Mouse (Mus musculus) neural tube, embryonic 14.5 days (tissue): ENCODE measurements at regions not wholly inside any gene's neighbourhood (a gene's known extent, or its start where the extent isn't known, plus 50 kb on each side); places are given as distances from the start of the nearest gene placed in this dataset.

Experiments
- ATAC-seq: fragments of 200-750 bp; cut with Nextera tagmentation; 2 replicates; pipeline ENCODE4 v1.8.0; 2017; ENCODE audit warnings: low read depth, mild to moderate bottlenecking, moderate TSS enrichment, moderate library complexity
- H3K27ac ChIP-seq: fragments of 300-500 bp; sonication (generic); 2 replicates; pipeline ENCODE4 v1.5.1; 2014; ENCODE audit warnings: low read depth, mild to moderate bottlenecking, control low read depth, low read length, moderate library complexity, mixed read lengths
- H3K27me3 ChIP-seq: fragments of 300-500 bp; sonication (generic); 2 replicates; pipeline ENCODE4 v1.6.1; 2014; ENCODE audit warnings: low read length; ENCODE audit not compliant: control insufficient read depth, insufficient read depth
- H3K36me3 ChIP-seq: fragments of 300-500 bp; sonication (generic); 2 replicates; pipeline ENCODE4 v1.6.1; 2014; ENCODE audit warnings: low read length, mixed read lengths; ENCODE audit not compliant: control insufficient read depth, insufficient read depth
- H3K4me1 ChIP-seq: fragments of 300-500 bp; sonication (generic); 2 replicates; pipeline ENCODE4 v1.6.1; 2014; ENCODE audit warnings: low read length; ENCODE audit not compliant: control insufficient read depth, insufficient read depth
- H3K4me2 ChIP-seq: fragments of 300-500 bp; sonication (generic); 2 replicates; pipeline ENCODE4 v1.6.1; 2014; ENCODE audit warnings: mild to moderate bottlenecking, low read depth, low read length, control low read depth
- H3K4me3 ChIP-seq: fragments of 300-500 bp; sonication (generic); 2 replicates; pipeline ENCODE4 v1.5.1; 2014; ENCODE audit warnings: low read depth, low read length, control low read depth, mixed read lengths
- H3K9ac ChIP-seq: fragments of 300-500 bp; sonication (generic); replicated peaks from 2 replicates; pipeline ENCODE4 v1.6.1; 2014; ENCODE audit warnings: low read depth, mild to moderate bottlenecking, control low read depth, low read length, mixed read lengths
- H3K9me3 ChIP-seq: fragments of 300-500 bp; sonication (generic); 2 replicates; pipeline ENCODE4 v1.6.1; 2016; ENCODE audit warnings: low read length; ENCODE audit not compliant: control insufficient read depth
- WGBS: fragments of 180-500 bp; shearing (Covaris S2); extraction: QIAGEN DNeasy Blood & Tissue Kit; methylation state at CpG from one replicate; pipeline ENCODE4 v1.1.7; 2014; 5-methylcytosine and 5-hydroxymethylcytosine counted together

GRCm38 (mm10) chr13:99092279-99092930 lies 92.2 kb upstream of the Zfp366 start:
- WGBS, result 34% methylated on average over 14 of the region's 14 CpGs
- no peaks in the 10 kb centered on the region for H3K27me3 ChIP-seq
- no peak for ATAC-seq
- H3K9me3 ChIP-seq, result no peaks in the 10 kb centered on the region
- H3K4me2 ChIP-seq, result no peak overlapping the region
- no peak overlapping the region for H3K27ac ChIP-seq
- peaks cover 21% of the 10 kb centered on the region; the same call in 1 of the 2 replicates for H3K4me1 ChIP-seq
- H3K9ac ChIP-seq, result no peak overlapping the region
- no peaks in the 10 kb centered on the region for H3K36me3 ChIP-seq
- no peak overlapping the region for H3K4me3 ChIP-seq

DNA sequence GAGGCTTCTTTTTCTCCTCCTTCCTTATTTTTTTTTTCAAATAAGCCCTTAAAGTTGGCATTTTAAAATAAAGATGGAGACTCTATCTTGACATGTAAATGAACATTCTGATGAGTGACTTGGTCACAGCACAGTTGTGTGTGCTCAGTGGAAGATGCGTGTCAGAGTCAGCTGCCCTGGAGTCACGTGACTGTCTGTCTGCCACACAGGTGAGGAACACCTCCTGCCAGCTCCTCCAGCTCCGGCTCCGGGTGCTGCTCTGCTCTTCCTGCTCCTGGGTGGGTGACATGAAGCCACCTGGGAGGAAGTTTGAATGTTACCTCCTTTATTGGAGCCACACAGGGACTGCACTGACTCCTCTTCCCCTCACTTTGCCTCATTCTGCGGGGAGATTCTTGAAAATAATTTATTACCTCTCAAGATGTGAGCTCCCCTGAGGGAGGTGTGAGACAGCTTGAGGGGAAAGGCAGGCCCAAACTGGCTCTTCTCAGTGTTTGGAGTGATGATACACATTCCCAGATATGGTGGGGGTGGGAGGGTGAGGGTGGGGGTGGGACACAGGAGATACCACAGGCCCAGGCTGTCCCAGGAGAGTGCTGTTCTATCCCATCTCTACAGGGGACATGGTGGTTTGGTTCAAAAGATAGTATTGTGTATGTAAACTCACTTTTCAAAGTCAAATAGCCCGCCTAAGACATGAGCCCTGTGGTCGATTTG lies 92.9 kb upstream of the Zfp366 start:
- Histone ChIP-seq H3K27ac (no peak overlapping the region), H3K36me3 (no peaks in the 10 kb centered on the region), H3K4me3 (no peak overlapping the region), H3K9me3 (no peaks in the 10 kb centered on the region), H3K9ac (no peak overlapping the region), H3K4me1 (peaks cover 21% of the 10 kb centered on the region; the same call in 1 of the 2 replicates), H3K27me3 (no peaks in the 10 kb centered on the region), H3K4me2 (no peak overlapping the region)
- ATAC-seq, result no peak
- WGBS, result 69% methylated on average over 7 of the region's 7 CpGs

- no peaks in the 10 kb centered on the region for H3K9me3 ChIP-seq
- no peak overlapping the region for H3K4me3 ChIP-seq
- WGBS, result 35% methylated on average over 3 of the region's 3 CpGs
- H3K4me2 ChIP-seq, result no peak overlapping the region
- ATAC-seq, result no peak
- no peak overlapping the region for H3K9ac ChIP-seq
- peaks cover 21% of the 10 kb centered on the region; the same call in 1 of the 2 replicates for H3K4me1 ChIP-seq
- no peak overlapping the region for H3K27ac ChIP-seq
- no peaks in the 10 kb centered on the region for H3K27me3 ChIP-seq
- no peaks in the 10 kb centered on the region for H3K36me3 ChIP-seq
Measured at GRCm38 (mm10) chr13:99090361-99090760, 94.3 kb upstream of the Zfp366 start.

- WGBS, result 89% methylated on average over 4 of the region's 4 CpGs
Measured at GRCm38 (mm10) chr13:99088285-99088684, 96.3 kb upstream of the Zfp366 start.

GRCm38 (mm10) chr13:99079331-99079761 lies 95.0 kb upstream of the 1700024P04Rik start:
- no peak for ATAC-seq
- H3K4me1 ChIP-seq, result no peaks in the 10 kb centered on the region
- no peaks in the 10 kb centered on the region for H3K36me3 ChIP-seq
- no peaks in the 10 kb centered on the region for H3K9me3 ChIP-seq
- no peak overlapping the region for H3K4me3 ChIP-seq
- no peaks in the 10 kb centered on the region for H3K27me3 ChIP-seq
- H3K27ac ChIP-seq, result no peak overlapping the region
- 93% methylated on average over 8 of the region's 8 CpGs for WGBS
- H3K9ac ChIP-seq, result no peak overlapping the region
- H3K4me2 ChIP-seq, result no peak overlapping the region

More at GRCm38 (mm10) chr13:99088285-99088684, 96.3 kb upstream of the Zfp366 start:
- H3K4me2 ChIP-seq, result no peak overlapping the region
- no peaks in the 10 kb centered on the region for H3K9me3 ChIP-seq
- H3K27me3 ChIP-seq, result no peaks in the 10 kb centered on the region
- H3K4me3 ChIP-seq, result no peak overlapping the region
- no peak for ATAC-seq
- no peak overlapping the region for H3K9ac ChIP-seq
- peaks cover 12% of the 10 kb centered on the region; the same call in 1 of the 2 replicates for H3K4me1 ChIP-seq
- H3K27ac ChIP-seq, result no peak overlapping the region
- no peaks in the 10 kb centered on the region for H3K36me3 ChIP-seq

DNA sequence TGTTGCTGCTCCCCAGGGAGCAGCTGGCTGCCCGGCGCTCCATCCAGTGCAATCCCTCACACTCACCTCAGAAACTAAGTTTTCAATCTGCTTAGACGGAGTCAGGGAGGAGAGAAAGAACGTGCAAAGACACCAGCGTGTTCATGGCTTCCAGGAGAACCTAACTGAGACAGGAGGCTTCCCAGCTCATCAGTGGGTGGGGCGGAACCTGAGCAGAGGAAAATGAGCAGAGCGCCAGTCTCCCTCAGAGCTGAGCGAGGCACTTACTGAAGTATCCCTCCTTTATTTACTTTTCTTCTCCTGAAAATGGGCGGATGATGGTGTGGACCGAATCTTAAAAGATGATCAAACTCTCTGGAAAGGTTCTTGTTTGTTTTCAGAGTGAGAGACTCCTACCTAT lies 94.3 kb upstream of the 1700024P04Rik start:
- Histone ChIP-seq H3K4me3 (no peak overlapping the region), H3K36me3 (no peaks in the 10 kb centered on the region), H3K9ac (no peak overlapping the region), H3K27ac (no peak overlapping the region), H3K27me3 (no peaks in the 10 kb centered on the region), H3K9me3 (no peaks in the 10 kb centered on the region), H3K4me1 (no peaks in the 10 kb centered on the region), H3K4me2 (no peak overlapping the region)
- no peak for ATAC-seq
- WGBS, result 86% methylated on average over 10 of the region's 10 CpGs

DNA sequence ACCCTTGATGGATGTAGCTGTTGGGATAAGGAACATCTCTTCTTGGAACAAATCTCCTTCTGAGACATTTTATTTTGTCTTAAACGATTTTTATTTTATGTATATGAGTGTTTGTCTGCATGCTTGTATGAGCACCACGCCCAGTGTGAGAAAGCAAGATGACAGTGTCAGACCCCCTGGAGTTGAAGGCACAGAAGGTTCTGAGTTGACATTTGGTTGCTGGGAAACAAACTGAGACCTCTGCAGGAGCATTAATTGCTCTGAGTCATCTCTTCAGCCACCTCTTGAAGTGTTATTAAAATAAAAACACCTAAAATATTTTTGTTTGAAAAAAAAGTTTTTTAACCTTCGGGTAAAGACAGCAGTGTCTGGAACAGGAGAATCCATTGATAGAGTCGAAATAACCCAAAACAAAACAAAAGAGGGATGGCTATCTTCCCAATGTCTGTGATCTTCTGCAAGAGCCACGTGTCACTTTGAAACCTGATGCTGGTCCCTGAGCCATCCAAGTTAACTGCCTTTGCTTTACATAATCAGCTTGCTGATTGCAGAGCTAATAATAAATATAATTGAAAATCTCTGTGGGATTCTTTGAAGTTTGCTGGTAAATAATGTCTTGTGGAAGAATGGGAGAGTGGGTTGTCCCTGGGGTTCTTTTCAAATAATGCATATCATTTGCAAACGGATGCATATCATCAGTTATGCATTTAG lies 92.8 kb upstream of the 1700024P04Rik start:
- H3K27ac ChIP-seq, result no peak overlapping the region
- H3K4me3 ChIP-seq, result no peak overlapping the region
- no peaks in the 10 kb centered on the region for H3K27me3 ChIP-seq
- H3K9me3 ChIP-seq, result no peaks in the 10 kb centered on the region
- ATAC-seq, result no peak
- no peaks in the 10 kb centered on the region for H3K4me1 ChIP-seq
- H3K9ac ChIP-seq, result no peak overlapping the region
- H3K4me2 ChIP-seq, result no peak overlapping the region
- H3K36me3 ChIP-seq, result no peaks in the 10 kb centered on the region
- WGBS, result 56% methylated on average over 6 of the region's 6 CpGs

GRCm38 (mm10) chr13:99075467-99075866 lies 91.1 kb upstream of the 1700024P04Rik start:
- no peak overlapping the region for H3K4me3 ChIP-seq
- no peaks in the 10 kb centered on the region for H3K4me1 ChIP-seq
- no peak overlapping the region for H3K9ac ChIP-seq
- no peak for ATAC-seq
- WGBS, result 53% methylated on average over 4 of the region's 4 CpGs
- H3K27ac ChIP-seq, result no peak overlapping the region
- no peaks in the 10 kb centered on the region for H3K36me3 ChIP-seq
- H3K27me3 ChIP-seq, result no peaks in the 10 kb centered on the region
- H3K4me2 ChIP-seq, result no peak overlapping the region
- no peaks in the 10 kb centered on the region for H3K9me3 ChIP-seq
